ENCODE assay signal across 11 mouse cellular contexts in genomic region chr4:63021034-63021700, GRCm38 (mm10). TPM values are rescaled to one million over a fixed set of nuclear protein-coding genes. Genes with fewer than 3 reads are reported as not detected.
DNase-seq lines count a peak whose midpoint lies in the region; ATAC-seq and TF ChIP-seq lines count a peak whose summit lies in the region.
"Had no signal": no experiment of that assay in that cellular context is flagged by ENCODE, and none has a peak within 500 bp of the region (broad histone marks: within the 10 kb centered on the region; RNA-seq: fewer than 3 reads in every experiment).

No protein-coding gene starts in this region.

- no peaks in the 10 kb centered on the region for H3K36me3 ChIP-seq in kidney, adult 2 months (ENCODE audit: control insufficient read depth, insufficient read depth, low read length)
- no peaks in the 10 kb centered on the region for H3K36me3 ChIP-seq in stomach, embryonic 16.5 days (ENCODE audit: control insufficient read depth, insufficient read depth, low read length)

- H3K27me3 ChIP-seq in kidney, adult 2 months (replicated peaks; ENCODE audit: control insufficient read depth, insufficient read depth, low read length) = no peaks in the 10 kb centered on the region
- H3K27me3 ChIP-seq in stomach, embryonic 16.5 days (ENCODE audit: control insufficient read depth, insufficient read depth, low read length) = no peaks in the 10 kb centered on the region

- ATAC-seq in stomach, embryonic 16.5 days (ENCODE audit: insufficient read depth, low FRiP score) = peak; percentile 28; the same call in 1 of the 2 replicates
- ATAC-seq: hindbrain, postnatal 0 days had no signal

- TF ChIP-seq CTCF in gastrocnemius, adult 2 months (IDR thresholded peaks at IDR 0.05) = no peak
- no peak for TF ChIP-seq CTCF in kidney, adult 2 months (conservative IDR thresholded peaks at IDR 0.05; ENCODE audit: insufficient read depth, insufficient read length, low read depth, low read length)
- no peak for TF ChIP-seq CTCF in layer of hippocampus, adult 2 months (conservative IDR thresholded peaks at IDR 0.05)

- H3K4me1 ChIP-seq in kidney, adult 2 months (ENCODE audit: control insufficient read depth, insufficient read depth, low read length) = peaks cover 24% of the 10 kb centered on the region
- H3K4me1 ChIP-seq in stomach, embryonic 16.5 days (ENCODE audit: control insufficient read depth, insufficient read depth, low read length) = peaks cover 23% of the 10 kb centered on the region

- no peak overlapping the region for H3K4me2 ChIP-seq in stomach, embryonic 16.5 days (ENCODE audit: low read depth, low read length)

- no peak overlapping the region for H3K4me3 ChIP-seq in gastrocnemius, adult 2 months
- no peak overlapping the region for H3K4me3 ChIP-seq in kidney, adult 2 months (ENCODE audit: insufficient read depth, low read depth, low read length)
- H3K4me3 ChIP-seq in stomach, embryonic 16.5 days (replicated peaks; ENCODE audit: low read length) = no peak overlapping the region
- no peak overlapping the region for H3K4me3 ChIP-seq in layer of hippocampus, adult 2 months

- intact Hi-C loops in gastrocnemius, adult 2 months (cut with DNase I) = no loop called here
- intact Hi-C loops in gastrocnemius, postnatal 36 days (cut with DNase I) = no loop called here

- DNase-seq in gastrocnemius, adult 2 months = peak; percentile 48
- DNase-seq in gastrocnemius, postnatal 36 days = no peak
- peak; percentile 32 for DNase-seq in ovary, adult 18-20 months (ENCODE audit: low spot score)
- DNase-seq in ovary, postnatal 14 days (ENCODE audit: low spot score) = no peak
- peak; percentile 78 for DNase-seq in kidney, adult 2 months
- DNase-seq in layer of hippocampus, adult 2 months (ENCODE audit: low spot score in 2 of 2) = no peak
- no peak for DNase-seq in embryo, embryonic 9.5 days (ENCODE audit: extremely low spot score)
- DNase-seq: cerebellum, adult 9-11 months; spleen, adult 18-20 months had no signal

- no peaks in the 10 kb centered on the region for H3K9me3 ChIP-seq in stomach, embryonic 16.5 days (replicated peaks; ENCODE audit: control insufficient read depth, low read length)

- H3K27ac ChIP-seq in gastrocnemius, adult 2 months = no peak overlapping the region
- H3K27ac ChIP-seq in kidney, adult 2 months (ENCODE audit: insufficient read depth, low read depth, low read length) = peak overlapping the region; percentile 35; the same call in 1 of the 2 replicates
- peak overlapping the region; percentile 56 for H3K27ac ChIP-seq in stomach, embryonic 16.5 days (ENCODE audit: low read length)
- no peak overlapping the region for H3K27ac ChIP-seq in layer of hippocampus, adult 2 months
- H3K27ac ChIP-seq: hindbrain, postnatal 0 days had no signal

- TF ChIP-seq POLR2A in kidney, adult 2 months (IDR thresholded peaks at IDR 0.05; ENCODE audit: low read depth, low read length) = no peak

- 45% methylated on average over 6 of the region's 6 CpGs for WGBS in kidney, adult 2 months
- WGBS in stomach, embryonic 16.5 days = 56% methylated on average over 6 of the region's 6 CpGs

- H3K9ac ChIP-seq in stomach, embryonic 16.5 days (ENCODE audit: low read length) = peak overlapping the region; percentile 14; the same call in 1 of the 2 replicates

RNA-seq across cellular contexts. Expression of gene Zfp618, which starts 55.8 kb away (rescaled TPM):
- total RNA-seq in gastrocnemius, adult 2 months (2021) = under 1 TPM; 0.18 to 0.20 TPM
- under 1 TPM; 0.27 to 0.31 TPM for total RNA-seq in gastrocnemius, postnatal 36 days (2021)
- 7.7 and 10.2 TPM in 2 replicates for polyA plus RNA-seq in kidney, adult 2 months (2012; rRNA removed)
- 23.1 and 24.0 TPM in 2 replicates for polyA plus RNA-seq in stomach, embryonic 16.5 days (2015; fragmentation: Nextera tagmentation; extraction: Ambion mirVana)
- 1 to 10 TPM; 3.6 to 6.1 TPM for total RNA-seq in layer of hippocampus, adult 2 months (2021)

Comparison
In these comparisons a context has a peak if more than half of its experiments do, and no peak if none do; other contexts are left out.
1. DNase-seq: peak in gastrocnemius, adult 2 months (single experiment), ovary, adult 18-20 months (single experiment) and kidney, adult 2 months (single experiment); none in gastrocnemius, postnatal 36 days (0 of 2), ovary, postnatal 14 days (single experiment), layer of hippocampus, adult 2 months (0 of 2) and embryo, embryonic 9.5 days (single experiment).
2. H3K27ac ChIP-seq: peak in kidney, adult 2 months (single experiment) and stomach, embryonic 16.5 days (single experiment); none in gastrocnemius, adult 2 months (single experiment) and layer of hippocampus, adult 2 months (single experiment).